Mouse (Mus musculus): ENCODE data around the gene Hfe.
"Not testable (repeated sequence)": the region's sequence is repeated elsewhere in the genome, so short reads cannot be mapped to it uniquely, and the experiment has no call there.

Gene Hfe

DNA sequence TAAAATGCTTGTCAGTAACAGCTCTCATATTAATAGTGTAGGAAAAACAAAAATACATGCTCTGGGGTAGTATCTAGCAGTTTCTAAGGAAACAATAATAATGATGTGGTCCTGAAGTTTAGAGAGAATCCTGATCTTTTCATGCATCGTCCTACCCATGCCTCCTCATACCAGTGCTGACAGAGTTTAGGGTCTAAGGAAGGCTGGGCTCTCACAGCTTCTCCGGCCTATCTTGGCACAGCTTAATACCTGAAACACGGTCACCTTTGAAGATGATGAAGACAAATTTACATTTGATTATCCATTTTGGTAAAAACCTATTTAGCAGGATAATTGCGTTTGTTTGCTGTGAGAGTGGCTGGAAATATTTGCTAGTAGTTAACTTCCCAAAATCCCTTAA lies 33.3 kb upstream of the Hfe start:
- DNase-seq: no peak

DNA sequence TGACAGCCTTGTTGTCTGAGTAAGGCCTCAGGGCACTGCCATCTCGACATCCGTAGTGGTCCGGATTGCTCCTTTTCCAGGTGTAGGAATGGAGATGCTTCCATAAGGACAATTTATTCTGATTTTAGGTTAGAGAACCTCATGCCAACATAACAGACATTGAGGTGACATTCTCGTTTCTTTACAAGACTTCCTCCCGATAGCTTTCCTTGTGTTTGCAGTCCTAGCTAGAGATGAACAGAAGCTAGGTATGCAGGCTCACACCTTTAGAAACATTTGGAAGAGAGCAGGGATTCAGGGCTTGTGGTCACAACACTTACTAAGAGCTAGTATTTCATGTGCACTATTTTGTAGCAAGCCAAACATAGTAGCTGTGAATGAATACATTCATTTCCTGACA lies 32.6 kb upstream of the Hfe start:
- DNase-seq: no peak

GRCm38 (mm10) chr13:23742007-23742406 lies 31.4 kb upstream of the Hfe start:
- DNase-seq: no peak

DNA sequence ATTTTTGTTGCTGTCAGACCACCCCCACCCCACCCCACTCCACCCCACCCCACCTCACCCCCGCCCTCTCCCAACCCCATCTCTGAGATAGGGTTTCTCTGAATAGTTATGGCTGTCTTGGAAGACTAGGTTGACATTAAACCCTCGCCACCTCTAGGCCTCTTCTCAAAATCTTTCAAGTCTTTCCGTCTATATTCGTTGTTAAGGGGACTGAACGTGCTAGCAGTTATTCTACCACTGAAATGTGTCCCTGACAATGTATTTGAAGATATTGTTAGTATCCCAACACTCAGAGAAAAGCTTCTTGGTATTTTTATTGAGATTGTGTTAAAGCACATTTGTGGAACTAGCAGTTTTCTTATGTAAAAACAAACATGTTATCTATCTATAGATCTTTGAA lies 30.3 kb upstream of the Hfe start:
- no peak for DNase-seq

GRCm38 (mm10) chr13:23740256-23740840 lies 29.7 kb upstream of the Hfe start:
- no peak for DNase-seq

DNA sequence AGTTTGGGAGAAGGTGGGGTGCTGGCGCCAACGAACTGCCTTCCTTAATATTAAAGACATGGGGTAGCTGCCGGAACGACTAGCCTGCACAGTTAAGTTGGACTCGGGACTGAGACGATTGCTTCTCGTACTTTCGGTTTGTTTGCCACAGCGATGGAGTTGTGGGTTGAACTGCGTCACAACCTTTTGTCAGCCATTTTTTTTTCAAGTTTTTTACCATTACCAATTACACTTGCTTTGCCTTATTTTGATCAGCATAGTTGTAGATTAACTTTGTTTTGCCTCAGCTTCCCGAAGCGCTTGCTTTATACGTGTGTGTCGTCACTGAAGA lies 29.2 kb upstream of the Hfe start:
- DNase-seq: no peak

DNA sequence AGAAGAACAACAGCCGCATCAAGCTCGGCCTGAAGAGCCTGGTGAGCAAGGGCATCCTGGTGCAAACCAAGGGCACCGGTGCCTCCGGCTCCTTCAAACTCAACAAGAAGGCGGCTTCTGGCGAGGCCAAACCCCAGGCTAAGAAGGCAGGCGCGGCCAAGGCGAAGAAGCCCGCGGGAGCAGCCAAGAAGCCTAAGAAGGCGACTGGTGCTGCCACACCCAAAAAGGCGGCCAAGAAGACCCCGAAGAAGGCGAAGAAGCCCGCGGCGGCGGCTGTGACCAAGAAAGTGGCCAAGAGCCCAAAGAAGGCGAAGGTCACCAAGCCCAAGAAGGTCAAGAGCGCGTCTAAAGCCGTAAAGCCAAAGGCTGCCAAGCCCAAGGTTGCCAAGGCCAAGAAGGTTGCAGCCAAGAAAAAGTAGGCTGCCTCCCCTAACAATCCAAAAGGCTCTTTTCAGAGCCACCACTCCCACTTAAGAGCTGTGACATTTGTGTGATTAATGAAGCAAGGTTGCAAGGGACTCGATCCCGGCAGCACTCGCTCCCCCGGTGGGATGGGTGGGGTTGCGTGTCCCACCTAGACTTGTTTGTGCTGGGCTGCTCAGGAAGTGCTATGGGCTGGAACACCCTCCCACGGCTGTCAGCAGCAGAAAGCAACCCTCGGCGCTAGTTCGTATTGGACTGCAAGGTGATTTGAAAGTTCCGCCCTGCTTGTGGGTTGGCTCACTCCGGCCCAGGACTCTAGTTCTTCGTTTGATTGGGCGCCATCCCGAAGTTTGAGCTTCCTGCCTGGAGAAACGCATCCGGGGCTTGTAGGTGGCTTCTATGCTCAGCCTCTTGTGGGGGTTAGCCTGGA lies 28.6 kb upstream of the Hfe start:
- DNase-seq: peak; percentile 97

DNA sequence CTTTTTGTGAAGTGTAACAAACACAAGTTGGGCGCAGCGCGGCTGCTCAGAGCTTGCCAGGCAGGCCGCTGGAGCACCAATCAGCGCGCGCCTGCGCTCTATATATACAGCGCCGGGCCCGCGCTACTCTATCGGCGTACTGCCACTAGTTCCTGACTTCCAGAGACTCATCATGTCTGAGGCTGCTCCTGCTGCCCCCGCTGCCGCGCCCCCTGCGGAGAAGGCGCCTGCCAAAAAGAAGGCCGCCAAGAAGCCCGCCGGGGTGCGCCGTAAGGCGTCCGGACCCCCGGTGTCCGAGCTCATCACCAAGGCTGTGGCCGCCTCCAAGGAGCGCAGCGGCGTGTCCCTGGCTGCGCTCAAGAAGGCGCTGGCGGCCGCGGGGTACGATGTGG lies 28.0 kb upstream of the Hfe start, which contains the start of gene Hist1h1c:
Hist1h1c (plus strand) TSS at position 132 of the 392 bp plus-strand sequence.
- DNase-seq: peak; percentile 88 to 90

DNA sequence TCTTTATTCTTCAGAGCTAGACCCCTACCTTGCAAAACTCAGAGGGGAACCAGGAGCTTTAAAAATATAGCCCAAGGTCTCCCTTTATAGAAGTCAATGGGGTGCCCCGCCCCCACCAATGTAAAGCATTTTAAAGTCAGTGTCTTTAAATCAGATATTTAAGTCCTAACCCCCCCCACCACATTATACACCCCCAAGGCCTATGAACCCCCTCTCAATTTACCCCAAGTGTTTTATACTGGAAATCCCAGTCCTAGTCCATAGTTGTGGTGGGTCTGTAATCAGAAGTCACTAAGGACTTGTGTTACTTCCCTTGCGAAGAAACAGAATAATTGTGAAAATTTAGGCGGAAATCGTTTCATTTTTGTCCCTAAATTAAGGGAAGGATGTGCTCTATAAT lies 27.4 kb upstream of the Hfe start:
- DNase-seq: no peak

DNA sequence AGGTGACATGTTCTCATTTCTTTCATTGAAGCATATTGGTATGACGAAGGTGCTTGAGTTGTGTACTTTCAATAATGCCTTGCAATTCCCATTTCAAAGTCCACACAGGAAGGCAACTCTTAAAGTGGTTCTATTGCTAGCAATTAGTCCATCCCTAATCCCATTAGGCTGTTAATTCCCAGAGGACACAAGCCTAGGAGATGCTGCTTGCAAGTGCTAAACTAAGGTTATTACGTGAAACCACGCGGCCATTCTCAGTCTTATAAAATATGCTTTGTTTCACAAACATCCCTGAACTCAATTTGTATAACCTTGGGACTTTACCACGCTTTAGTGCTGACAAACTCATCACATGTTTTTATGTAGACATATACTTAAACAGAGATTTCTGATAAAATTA lies 26.4 kb upstream of the Hfe start:
- DNase-seq: no peak

DNA sequence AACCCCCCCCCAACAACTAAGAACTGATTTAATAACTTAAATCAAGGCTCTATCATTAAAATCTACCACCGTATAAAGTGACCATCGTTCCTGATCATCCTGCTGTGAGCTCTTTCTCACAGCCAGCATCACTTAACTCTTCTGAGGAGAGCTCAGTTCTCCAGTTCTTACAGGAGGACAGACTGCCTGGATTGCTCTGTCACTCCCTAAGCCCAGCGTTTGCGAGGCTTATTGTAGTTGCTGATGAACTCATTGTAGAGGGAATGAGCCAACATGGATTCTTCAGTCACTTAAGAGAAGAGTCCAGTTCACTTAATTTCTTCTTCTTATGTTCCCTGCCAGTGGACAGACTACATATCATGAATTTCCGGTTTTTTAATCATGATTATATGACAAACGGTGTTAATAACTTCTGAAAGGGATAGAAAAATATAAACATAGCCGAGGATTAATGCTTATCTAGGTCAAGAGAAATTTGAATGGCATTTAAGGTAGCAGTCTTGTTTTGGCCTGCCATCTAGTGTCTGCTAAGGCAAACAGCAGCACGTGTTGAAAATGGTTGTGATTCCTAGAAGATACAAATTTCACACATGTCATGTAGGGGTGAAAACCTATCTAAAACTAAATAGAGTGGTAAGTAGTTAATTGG lies 21.6 kb upstream of the Hfe start:
- DNase-seq: peak in 1 of 2 experiments; percentile 28

GRCm38 (mm10) chr13:23730479-23730878 lies 19.8 kb upstream of the Hfe start:
- peak; percentile 68 to 80 for DNase-seq

DNA sequence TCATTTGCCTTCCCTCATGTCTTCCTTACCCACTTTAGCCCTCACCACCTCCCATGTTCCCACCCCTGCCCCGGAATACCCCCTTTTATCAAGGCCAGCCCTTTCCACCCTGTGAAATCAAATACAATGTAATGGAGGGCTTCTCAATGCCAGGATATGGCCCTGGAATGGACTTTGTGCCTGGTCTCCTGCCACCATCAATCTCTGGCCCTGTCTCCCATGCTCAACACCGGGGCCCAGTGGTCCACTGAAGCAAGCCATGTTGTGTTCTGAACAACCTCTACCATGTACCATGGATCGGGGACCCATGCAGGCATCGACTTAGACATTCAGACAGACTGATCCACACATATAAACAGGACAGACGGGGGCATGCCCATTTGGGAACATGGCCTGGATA lies 19.1 kb upstream of the Hfe start:
- DNase-seq: no peak

DNA sequence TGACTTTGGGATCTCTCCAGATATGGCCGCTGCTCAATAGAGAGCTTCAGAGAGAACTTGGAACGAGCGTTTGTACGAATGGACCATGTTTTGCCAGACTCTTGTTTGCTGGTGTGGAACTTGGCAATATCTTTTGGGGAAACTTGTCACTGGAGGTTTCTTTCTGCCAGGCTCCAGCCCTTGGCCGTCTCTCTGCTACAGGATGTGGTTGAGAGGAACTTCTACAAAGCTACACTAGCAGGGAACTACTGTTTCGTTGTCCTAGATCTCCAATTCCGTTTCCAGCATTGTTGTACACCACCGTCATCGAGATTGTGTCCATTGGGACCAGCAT lies 18.5 kb upstream of the Hfe start:
- no peak for DNase-seq

- DNase-seq: no peak
Measured at GRCm38 (mm10) chr13:23728472-23729191, 18.0 kb upstream of the Hfe start.

- DNase-seq: no peak
Measured at GRCm38 (mm10) chr13:23725213-23725612, 14.6 kb upstream of the Hfe start.

DNA sequence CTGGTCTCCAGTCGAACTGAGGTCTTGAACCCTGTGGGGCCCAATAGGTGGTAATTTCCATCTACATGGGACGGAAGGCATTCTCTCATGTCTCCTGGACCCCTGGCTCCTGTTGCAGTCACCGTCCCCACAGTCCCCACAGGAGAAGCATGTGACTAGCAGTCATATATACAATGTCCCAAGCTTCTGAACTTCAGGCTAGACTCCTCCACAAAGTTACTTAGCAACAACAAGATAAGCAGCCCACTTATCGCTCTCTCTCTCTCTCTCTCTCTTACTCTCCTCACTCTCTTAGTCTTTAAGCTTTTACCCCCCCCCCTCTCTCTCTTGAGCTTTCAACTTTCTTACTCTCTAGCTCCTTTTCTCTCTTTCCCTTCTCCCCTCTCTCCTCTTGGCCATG lies 13.6 kb upstream of the Hfe start:
- no peak for DNase-seq

DNA sequence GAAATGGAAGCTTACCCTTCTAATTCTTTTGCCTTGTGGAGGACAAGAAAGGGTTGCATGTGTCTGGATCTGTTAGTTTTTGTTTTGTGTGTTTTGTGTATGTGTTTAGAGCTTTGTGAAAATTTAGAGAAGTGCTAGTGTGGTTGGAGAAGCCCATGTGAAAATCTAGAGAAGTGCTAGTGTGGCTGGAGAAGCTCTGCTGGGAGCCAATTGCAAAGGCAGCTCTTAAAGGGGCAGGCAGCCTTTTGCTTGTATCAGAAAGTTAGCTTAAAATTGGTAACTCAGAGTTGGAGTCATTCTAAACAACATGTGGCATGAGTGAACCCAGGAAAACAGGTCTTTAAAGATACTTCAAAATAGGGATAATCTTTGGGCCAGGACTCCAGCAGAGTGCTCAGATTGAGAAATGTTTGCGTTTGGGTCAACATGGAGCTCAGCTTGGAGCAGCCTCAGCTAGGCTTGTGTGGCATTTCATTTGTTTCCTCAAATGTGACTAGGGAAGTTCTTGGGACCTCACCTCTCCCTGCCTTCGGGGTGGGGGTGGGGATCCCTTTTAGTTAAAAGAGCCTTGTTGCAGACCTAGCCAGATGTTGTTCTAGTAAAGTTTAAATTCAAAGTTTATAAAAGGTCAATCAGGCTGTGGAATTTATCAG lies 7.1 kb upstream of the Hfe start:
- not testable (repeated sequence) for DNase-seq

DNA sequence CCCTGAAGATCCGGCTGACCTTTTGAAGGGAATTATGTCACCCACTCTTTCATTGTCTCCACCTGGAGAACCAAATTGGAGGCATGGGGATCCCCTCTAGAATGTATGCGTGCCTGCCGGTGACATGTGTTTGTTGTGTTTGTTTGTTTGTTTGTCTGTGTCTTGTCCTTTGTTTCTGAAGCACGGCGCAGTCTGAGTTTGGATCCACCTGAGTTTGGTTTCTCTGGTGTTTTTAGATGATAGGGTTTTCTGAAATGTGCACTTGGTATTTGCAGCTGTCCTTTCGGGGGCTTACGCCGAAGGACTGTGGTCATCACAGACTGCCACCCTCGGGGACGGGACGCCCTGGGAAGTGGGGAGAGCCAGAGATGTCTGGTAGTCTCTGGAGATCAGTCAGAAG lies 6.5 kb upstream of the Hfe start:
- no peak for DNase-seq

DNA sequence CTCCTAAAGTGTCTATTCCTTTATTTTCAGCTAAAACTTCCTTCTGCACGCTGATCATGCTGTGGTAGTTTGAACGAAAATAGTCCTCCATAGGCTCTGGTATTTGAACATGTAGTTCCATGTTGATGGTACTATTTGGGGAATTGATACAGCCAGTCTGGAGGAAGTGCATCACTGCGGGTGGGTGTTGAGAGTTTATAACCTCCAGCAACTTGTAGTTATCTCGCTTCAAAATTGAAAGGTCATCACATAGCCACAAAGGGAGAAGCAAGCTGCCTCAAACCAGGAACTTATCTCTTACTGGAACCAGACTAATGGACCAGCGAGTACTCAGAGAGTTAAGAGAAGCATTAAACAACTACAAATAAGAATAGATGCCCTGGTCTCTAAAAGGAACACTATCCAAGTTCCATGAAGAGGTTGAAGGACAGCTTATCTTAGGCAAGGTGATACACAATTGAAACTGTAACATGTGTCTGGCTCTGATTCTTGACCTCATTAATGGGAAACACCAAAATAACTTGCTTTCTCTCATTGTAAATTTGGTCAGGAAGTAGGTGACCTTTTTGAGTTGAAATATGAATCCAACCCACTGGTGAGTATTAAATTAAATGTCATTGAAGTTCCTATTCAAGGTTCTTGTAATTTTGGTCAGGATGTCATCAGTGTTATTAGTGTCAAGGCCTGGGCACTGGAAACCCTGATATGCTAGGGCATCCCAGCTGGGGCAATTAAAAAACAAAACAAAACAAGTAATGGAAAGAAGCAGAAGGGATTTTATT lies 5.8 kb upstream of the Hfe start:
- DNase-seq: no peak

- DNase-seq: no peak
Measured at GRCm38 (mm10) chr13:23709714-23710373, 810 bp downstream of the Hfe start.

GRCm38 (mm10) chr13:23708654-23709053 lies 2.0 kb downstream of the Hfe start:
- no peak for DNase-seq
